In genomic region chr14:21053586-21053985, GRCm38 (mm10) we compare ENCODE assay signal across 8 mouse cellular contexts. TPM values are rescaled to one million over a fixed set of nuclear protein-coding genes. Genes with fewer than 3 reads are reported as not detected.
DNase-seq lines count a peak whose midpoint lies in the region; ATAC-seq and TF ChIP-seq lines count a peak whose summit lies in the region.

No protein-coding gene starts in this region.

- H3K4me3 ChIP-seq in lung, postnatal 0 days (ENCODE audit: low read depth, low read length): peak overlapping the region; percentile 83; the same call in 1 of the 2 replicates
- H3K4me3 ChIP-seq in forebrain, embryonic 11.5 days (ENCODE audit: low read depth, low read length): peak overlapping the region; percentile 84
- H3K4me3 ChIP-seq in kidney, embryonic 15.5 days (replicated peaks): peak overlapping the region; percentile 75
- H3K4me3 ChIP-seq in neural tube, embryonic 13.5 days: peak overlapping the region; percentile 63; the same call in 1 of the 2 replicates

- 46% methylated on average over 7 of the region's 7 CpGs for WGBS in lung, postnatal 0 days
- WGBS in forebrain, embryonic 11.5 days: 45% methylated on average over 7 of the region's 7 CpGs
- WGBS in kidney, embryonic 15.5 days: 53% methylated on average over 7 of the region's 7 CpGs
- 43% methylated on average over 7 of the region's 7 CpGs for WGBS in neural tube, embryonic 13.5 days

- H3K27ac ChIP-seq in lung, postnatal 0 days (ENCODE audit: low read length): no peak overlapping the region
- no peak overlapping the region for H3K27ac ChIP-seq in forebrain, embryonic 11.5 days (ENCODE audit: low read depth, low read length)
- H3K27ac ChIP-seq in kidney, embryonic 15.5 days: no peak overlapping the region
- no peak overlapping the region for H3K27ac ChIP-seq in neural tube, embryonic 13.5 days (replicated peaks)

- H3K4me2 ChIP-seq in lung, postnatal 0 days (replicated peaks; ENCODE audit: low read depth, low read length): peak overlapping the region; percentile 96
- H3K4me2 ChIP-seq in forebrain, embryonic 11.5 days (ENCODE audit: low read depth, low read length, severe bottlenecking): peak overlapping the region; percentile 92
- peak overlapping the region; percentile 90 for H3K4me2 ChIP-seq in kidney, embryonic 15.5 days
- H3K4me2 ChIP-seq in neural tube, embryonic 13.5 days: peak overlapping the region; percentile 91

- H3K27me3 ChIP-seq in lung, postnatal 0 days (replicated peaks; ENCODE audit: insufficient read depth, low read length): no peaks in the 10 kb centered on the region
- H3K27me3 ChIP-seq in forebrain, embryonic 11.5 days (ENCODE audit: control insufficient read depth, insufficient read depth, low read length): no peaks in the 10 kb centered on the region
- H3K27me3 ChIP-seq in kidney, embryonic 15.5 days: no peaks in the 10 kb centered on the region
- H3K27me3 ChIP-seq in neural tube, embryonic 13.5 days: no peaks in the 10 kb centered on the region

- no peaks in the 10 kb centered on the region for H3K36me3 ChIP-seq in lung, postnatal 0 days (ENCODE audit: insufficient read depth, low read length)
- H3K36me3 ChIP-seq in forebrain, embryonic 11.5 days (ENCODE audit: control insufficient read depth, insufficient read depth, low read length): no peaks in the 10 kb centered on the region
- 0 out of 2 replicates have a peak, but pooled peaks cover 3% of the 10 kb centered on the region for H3K36me3 ChIP-seq in kidney, embryonic 15.5 days
- H3K36me3 ChIP-seq in neural tube, embryonic 13.5 days: no peaks in the 10 kb centered on the region

- H3K4me1 ChIP-seq in lung, postnatal 0 days (ENCODE audit: insufficient read depth, low read depth, low read length): no peaks in the 10 kb centered on the region
- no peaks in the 10 kb centered on the region for H3K4me1 ChIP-seq in forebrain, embryonic 11.5 days (replicated peaks; ENCODE audit: control insufficient read depth, insufficient read depth, low read length)
- peaks cover 12% of the 10 kb centered on the region for H3K4me1 ChIP-seq in kidney, embryonic 15.5 days
- peaks cover 14% of the 10 kb centered on the region for H3K4me1 ChIP-seq in neural tube, embryonic 13.5 days (replicated peaks)

- H3K9me3 ChIP-seq in lung, postnatal 0 days (ENCODE audit: low read length): no peaks in the 10 kb centered on the region
- no peaks in the 10 kb centered on the region; the same call in 1 of the 2 replicates for H3K9me3 ChIP-seq in forebrain, embryonic 11.5 days (ENCODE audit: control insufficient read depth, low read length)
- no peaks in the 10 kb centered on the region for H3K9me3 ChIP-seq in kidney, embryonic 15.5 days (replicated peaks)
- no peaks in the 10 kb centered on the region for H3K9me3 ChIP-seq in neural tube, embryonic 13.5 days

- DNase-seq in lung, postnatal 0 days (ENCODE audit: low spot score): no peak
- DNase-seq in lung, postnatal 10 days: no peak
- DNase-seq in forebrain, embryonic 11.5 days (ENCODE audit: low spot score): no peak
- no peak for DNase-seq in adrenal gland, adult 18-20 months (ENCODE audit: low spot score in 2 of 2)
- no peak for DNase-seq in thymus, postnatal 36 days

- ATAC-seq in lung, postnatal 0 days: no peak
- no peak for ATAC-seq in forebrain, embryonic 11.5 days (replicated peaks; ENCODE audit: low FRiP score)
- ATAC-seq in kidney, embryonic 15.5 days (replicated peaks; ENCODE audit: low FRiP score): no peak
- ATAC-seq in neural tube, embryonic 13.5 days (ENCODE audit: low read depth): no peak
- ATAC-seq in megakaryocyte progenitor cell, adult 5-6 weeks (replicated peaks; ENCODE audit: poor library complexity): no peak

- no peak for TF ChIP-seq EP300 in lung, postnatal 0 days (IDR thresholded peaks at IDR 0.05)

- no peak for TF ChIP-seq CTCF in lung, postnatal 0 days (IDR thresholded peaks at IDR 0.05)

- H3K9ac ChIP-seq in lung, postnatal 0 days (replicated peaks; ENCODE audit: low read depth): no peak overlapping the region
- no peak overlapping the region; the same call in 1 of the 2 replicates for H3K9ac ChIP-seq in forebrain, embryonic 11.5 days (ENCODE audit: low read length)
- no peak overlapping the region for H3K9ac ChIP-seq in kidney, embryonic 15.5 days
- no peak overlapping the region for H3K9ac ChIP-seq in neural tube, embryonic 13.5 days

RNA-seq across cellular contexts. Expression of gene Adk, which starts 1.2 kb away (rescaled TPM):
- polyA plus RNA-seq in lung, postnatal 0 days (2015; fragmentation: Nextera tagmentation; extraction: Ambion mirVana): 238 and 275 TPM in 2 replicates
- polyA plus RNA-seq in forebrain, embryonic 11.5 days (2014; fragmentation: Nextera tagmentation; extraction: Ambion mirVana): 138 and 140 TPM in 2 replicates
- polyA plus RNA-seq in kidney, embryonic 15.5 days (2015; fragmentation: Nextera tagmentation; extraction: Ambion mirVana): 156 and 168 TPM in 2 replicates
- polyA plus RNA-seq in neural tube, embryonic 13.5 days (2015; fragmentation: Nextera tagmentation; extraction: Ambion mirVana): 39.0 and 46.7 TPM in 2 replicates
- total RNA-seq in megakaryocyte progenitor cell, adult 5-6 weeks (2015): 100 and 106 TPM in 2 replicates
- total RNA-seq in megakaryocyte progenitor cell, adult 5-6 weeks (2017): 104 and 129 TPM in 2 replicates
- total RNA-seq in adrenal gland, adult 18-20 months (2021): 100 to 1,000 TPM; 116 to 142 TPM

RNA-seq across cellular contexts. Expression of gene Ap3m1, which starts 1.3 kb away (rescaled TPM):
- polyA plus RNA-seq in lung, postnatal 0 days (2015; fragmentation: Nextera tagmentation; extraction: Ambion mirVana): 39.3 and 41.1 TPM in 2 replicates
- 120 and 138 TPM in 2 replicates for polyA plus RNA-seq in forebrain, embryonic 11.5 days (2014; fragmentation: Nextera tagmentation; extraction: Ambion mirVana)
- 74.6 and 77.8 TPM in 2 replicates for polyA plus RNA-seq in kidney, embryonic 15.5 days (2015; fragmentation: Nextera tagmentation; extraction: Ambion mirVana)
- 89.3 and 92.6 TPM in 2 replicates for polyA plus RNA-seq in neural tube, embryonic 13.5 days (2015; fragmentation: Nextera tagmentation; extraction: Ambion mirVana)
- 56.9 and 71.1 TPM in 2 replicates for total RNA-seq in megakaryocyte progenitor cell, adult 5-6 weeks (2015)
- 60.1 and 71.0 TPM in 2 replicates for total RNA-seq in megakaryocyte progenitor cell, adult 5-6 weeks (2017)
- total RNA-seq in adrenal gland, adult 18-20 months (2021): 10 to 100 TPM; 83.5 to 99.8 TPM
